Mouse (Mus musculus): ENCODE measurements at regions not wholly inside any gene's neighbourhood (a gene's known extent, or its start where the extent isn't known, plus 50 kb on each side); places are given as distances from the start of the nearest gene placed in this dataset.

- TF ChIP-seq MEF2A (IDR thresholded peaks at IDR 0.05; ENCODE audit: extremely low read depth, insufficient replicate concordance, low read depth, low read length, poor library complexity, severe bottlenecking) (no peak), ZC3H11A (IDR thresholded peaks at IDR 0.05; ENCODE audit: low read depth, low read length) (no peak), RCOR1 (IDR thresholded peaks at IDR 0.05; ENCODE audit: low read depth, low read length) (no peak), ELF1 (IDR thresholded peaks at IDR 0.05; ENCODE audit: low read depth, low read length) (no peak), EP300 (IDR thresholded peaks at IDR 0.05; ENCODE audit: low read depth in 1 of 2, low read length in 2 of 2) (no peak), CTCF (IDR thresholded peaks at IDR 0.05 in 2 of 3, conservative IDR thresholded peaks at IDR 0.05 in 1 of 3; ENCODE audit: control insufficient read depth in 1 of 3, insufficient read depth in 1 of 3, low read depth in 2 of 3, low read length in 3 of 3, poor library complexity in 1 of 3, severe bottlenecking in 1 of 3) (no peak), ZKSCAN1 (IDR thresholded peaks at IDR 0.05; ENCODE audit: low read depth, low read length) (no peak)
Observed at GRCm38 (mm10) chrX:13360436-13360835, 79.7 kb downstream of the Ddx3x start.

Measured in MEL (cell line).